Mouse (Mus musculus): ENCODE results near the gene Gm44790. TPM values are rescaled to one million over a fixed set of nuclear protein-coding genes. Genes with fewer than 3 reads are reported as not detected.
"Not testable (repeated sequence)": the region's sequence is repeated elsewhere in the genome, so short reads cannot be mapped to it uniquely, and the experiment has no call there.

The Gm44790 gene
- total RNA-seq, 2 experiments from 2014 or later = not detected

- no peak for ATAC-seq (replicated peaks; ENCODE audit: poor library complexity, severe bottlenecking)
Measured at GRCm38 (mm10) chr6:86471760-86472099, 45.3 kb downstream of the Gm44790 start.

- peak; percentile 90 for ATAC-seq (replicated peaks; ENCODE audit: poor library complexity, severe bottlenecking)
Measured at GRCm38 (mm10) chr6:86472100-86472955, 45.9 kb downstream of the Gm44790 start.

- no peak for ATAC-seq (replicated peaks; ENCODE audit: poor library complexity, severe bottlenecking)
Measured at GRCm38 (mm10) chr6:86473077-86473476, 46.6 kb downstream of the Gm44790 start.

GRCm38 (mm10) chr6:86474072-86474471 lies 47.6 kb downstream of the Gm44790 start:
- ATAC-seq (replicated peaks; ENCODE audit: poor library complexity, severe bottlenecking) = no peak

GRCm38 (mm10) chr6:86474646-86475181 lies 48.3 kb downstream of the Gm44790 start:
- no peak for ATAC-seq (replicated peaks; ENCODE audit: poor library complexity, severe bottlenecking)

GRCm38 (mm10) chr6:86475462-86476167 lies 49.2 kb downstream of the Gm44790 start:
- ATAC-seq (replicated peaks; ENCODE audit: poor library complexity, severe bottlenecking) = no peak

- no peak for ATAC-seq (replicated peaks; ENCODE audit: poor library complexity, severe bottlenecking)
Measured at GRCm38 (mm10) chr6:86476931-86477330, 50.5 kb downstream of the Gm44790 start.

GRCm38 (mm10) chr6:86479311-86479710 lies 52.9 kb downstream of the Gm44790 start:
- ATAC-seq (replicated peaks; ENCODE audit: poor library complexity, severe bottlenecking) = peak; percentile 60

GRCm38 (mm10) chr6:86479816-86480188 lies 53.3 kb downstream of the Gm44790 start:
- ATAC-seq (replicated peaks; ENCODE audit: poor library complexity, severe bottlenecking) = no peak

- no peak; the same call in 1 of the 2 replicates for ATAC-seq (replicated peaks; ENCODE audit: poor library complexity, severe bottlenecking)
Measured at GRCm38 (mm10) chr6:86480189-86480831, 53.9 kb downstream of the Gm44790 start.

GRCm38 (mm10) chr6:86481871-86482270 lies 55.4 kb downstream of the Gm44790 start:
- no peak for ATAC-seq (replicated peaks; ENCODE audit: poor library complexity, severe bottlenecking)

- no peak for ATAC-seq (replicated peaks; ENCODE audit: poor library complexity, severe bottlenecking)
Measured at GRCm38 (mm10) chr6:86485943-86486640, 59.6 kb downstream of the Gm44790 start.

- peak; percentile 88 for ATAC-seq (replicated peaks; ENCODE audit: poor library complexity, severe bottlenecking)
Measured at GRCm38 (mm10) chr6:86487358-86488148, 61.1 kb downstream of the Gm44790 start.

GRCm38 (mm10) chr6:86488149-86488485 lies 61.7 kb downstream of the Gm44790 start:
- no peak for ATAC-seq (replicated peaks; ENCODE audit: poor library complexity, severe bottlenecking)

GRCm38 (mm10) chr6:86489945-86490344 lies 63.5 kb downstream of the Gm44790 start:
- ATAC-seq (replicated peaks; ENCODE audit: poor library complexity, severe bottlenecking) = peak; percentile 10; the same call in 1 of the 2 replicates

GRCm38 (mm10) chr6:86490413-86490812 lies 64.0 kb downstream of the Gm44790 start:
- ATAC-seq (replicated peaks; ENCODE audit: poor library complexity, severe bottlenecking) = not testable (repeated sequence)

GRCm38 (mm10) chr6:86493469-86494263 lies 67.2 kb downstream of the Gm44790 start:
- peak; percentile 75 for ATAC-seq (replicated peaks; ENCODE audit: poor library complexity, severe bottlenecking)

GRCm38 (mm10) chr6:86494767-86495166 lies 68.3 kb downstream of the Gm44790 start:
- ATAC-seq (replicated peaks; ENCODE audit: poor library complexity, severe bottlenecking) = no peak
